17 mouse cellular contexts compared by ENCODE assay signal in genomic region chr1:104609409-104609808, GRCm38 (mm10).
DNase-seq lines count a peak whose midpoint lies in the region; ATAC-seq and TF ChIP-seq lines count a peak whose summit lies in the region.
"Had no signal": no experiment of that assay in that cellular context is flagged by ENCODE, and none has a peak within 500 bp of the region (broad histone marks: within the 10 kb centered on the region; RNA-seq: fewer than 3 reads in every experiment).

No protein-coding gene starts in this region.

- no peak overlapping the region for H3K4me2 ChIP-seq in lung, embryonic 14.5 days
- H3K4me2 ChIP-seq: heart, embryonic 15.5 days; hindbrain, embryonic 12.5 days; liver, embryonic 13.5 days had no signal

- H3K27me3 ChIP-seq in kidney, adult 2 months (replicated peaks; ENCODE audit: control insufficient read depth, insufficient read depth, low read length) = no peaks in the 10 kb centered on the region
- H3K27me3 ChIP-seq in lung, embryonic 14.5 days (ENCODE audit: insufficient read depth, low read length) = no peaks in the 10 kb centered on the region
- H3K27me3 ChIP-seq: heart, embryonic 15.5 days; hindbrain, embryonic 12.5 days; liver, embryonic 13.5 days had no signal

- no peak for TF ChIP-seq POLR2A in kidney, adult 2 months (IDR thresholded peaks at IDR 0.05; ENCODE audit: low read depth, low read length)

- H3K27ac ChIP-seq in kidney, adult 2 months (ENCODE audit: insufficient read depth, low read depth, low read length) = no peak overlapping the region
- H3K27ac ChIP-seq in lung, embryonic 14.5 days (ENCODE audit: low read depth) = no peak overlapping the region
- H3K27ac ChIP-seq: heart, embryonic 15.5 days; hindbrain, embryonic 12.5 days; liver, embryonic 13.5 days had no signal

- DNase-seq in kidney, adult 2 months = no peak
- no peak for DNase-seq in kidney, adult 11 months
- DNase-seq in lung, embryonic 14.5 days = peak; percentile 3
- no peak for DNase-seq in lung, adult 18-20 months
- peak; percentile 38 for DNase-seq in R1 (ENCODE audit: low read depth, low spot score)
- DNase-seq in right cerebral cortex, adult 18-20 months = no peak
- DNase-seq in cerebellum, postnatal 10 days = no peak
- DNase-seq: cerebellum, adult 11-12 months; forebrain, postnatal 0 days; heart, adult 11 months; kidney, postnatal 36 days; liver, embryonic 13.5 days; lung, postnatal 14 days; thymus, postnatal 14 days had no signal

- H3K9ac ChIP-seq in lung, embryonic 14.5 days = no peak overlapping the region
- H3K9ac ChIP-seq: forebrain, postnatal 0 days; heart, embryonic 15.5 days; hindbrain, embryonic 12.5 days; liver, embryonic 13.5 days had no signal

- H3K36me3 ChIP-seq in kidney, adult 2 months (ENCODE audit: control insufficient read depth, insufficient read depth, low read length) = no peaks in the 10 kb centered on the region
- H3K36me3 ChIP-seq in lung, embryonic 14.5 days (ENCODE audit: insufficient read depth) = no peaks in the 10 kb centered on the region
- H3K36me3 ChIP-seq: heart, embryonic 15.5 days; hindbrain, embryonic 12.5 days; liver, embryonic 13.5 days had no signal

- H3K9me3 ChIP-seq in lung, embryonic 14.5 days (ENCODE audit: low read depth, low read length) = no peaks in the 10 kb centered on the region
- H3K9me3 ChIP-seq: heart, embryonic 15.5 days; hindbrain, embryonic 12.5 days; liver, embryonic 13.5 days had no signal

- peak; percentile 31 for TF ChIP-seq CTCF in kidney, adult 2 months (conservative IDR thresholded peaks at IDR 0.05; ENCODE audit: insufficient read depth, insufficient read length, low read depth, low read length)
- TF ChIP-seq CTCF in lung, embryonic 14.5 days (IDR thresholded peaks at IDR 0.05; ENCODE audit: low read depth) = no peak

- no peak for ATAC-seq in lung, embryonic 14.5 days (ENCODE audit: insufficient read depth)
- ATAC-seq: CD4-positive, CD25-positive, alpha-beta regulatory T cell, adult 4 months; forebrain, postnatal 0 days had no signal

- 39% methylated on average over 6 of the region's 6 CpGs for WGBS in kidney, adult 2 months
- WGBS in lung, embryonic 14.5 days = 36% methylated on average over 6 of the region's 6 CpGs

- no peak overlapping the region for H3K4me3 ChIP-seq in kidney, adult 2 months (ENCODE audit: insufficient read depth, low read depth, low read length)
- H3K4me3 ChIP-seq in lung, embryonic 14.5 days (ENCODE audit: low read depth, low read length) = no peak overlapping the region
- H3K4me3 ChIP-seq: heart, embryonic 15.5 days; hindbrain, embryonic 12.5 days; liver, embryonic 13.5 days had no signal

- H3K4me1 ChIP-seq in kidney, adult 2 months (ENCODE audit: control insufficient read depth, insufficient read depth, low read length) = no peaks in the 10 kb centered on the region
- no peaks in the 10 kb centered on the region for H3K4me1 ChIP-seq in lung, embryonic 14.5 days (ENCODE audit: insufficient read depth)
- H3K4me1 ChIP-seq: heart, embryonic 15.5 days; hindbrain, embryonic 12.5 days; liver, embryonic 13.5 days had no signal

Comparison
In these comparisons a context has a peak if more than half of its experiments do, and no peak if none do; other contexts are left out.
1. DNase-seq: peak in lung, embryonic 14.5 days (single experiment) and R1 (single experiment); none in kidney, adult 2 months (single experiment), kidney, adult 11 months (single experiment), lung, adult 18-20 months (0 of 2), right cerebral cortex, adult 18-20 months (single experiment) and cerebellum, postnatal 10 days (0 of 2).